Mouse (Mus musculus) megakaryocyte, embryonic 14.5 days (primary cell): Measurements from ENCODE around the gene Stx4a. TPM values are rescaled to one million over a fixed set of nuclear protein-coding genes. Genes with fewer than 3 reads are reported as not detected.
A peak's percentile ranks its signal among the peaks of the same experiment; 100 is the strongest.
"Not testable (repeated sequence)": the region's sequence is repeated elsewhere in the genome, so short reads cannot be mapped to it uniquely, and the experiment has no call there.

Experiments used
- H3K27me3 ChIP-seq: replicated peaks from 2 replicates; pipeline ENCODE3; 2012; ENCODE audit warnings: inconsistent platforms
- H3K36me3 ChIP-seq: replicated peaks from 2 replicates; pipeline ENCODE3; 2012; ENCODE audit warnings: low read length, inconsistent platforms, mixed read lengths
- H3K4me1 ChIP-seq: 2 replicates; pipeline ENCODE4 v1.6.1; 2012; ENCODE audit warnings: inconsistent platforms
- H3K4me3 ChIP-seq: replicated peaks from 2 replicates; pipeline ENCODE3; 2012; ENCODE audit warnings: moderate library complexity, mild to moderate bottlenecking, inconsistent platforms
- H3K9me3 ChIP-seq: 2 replicates; pipeline ENCODE4 v1.6.1; 2012; ENCODE audit warnings: inconsistent platforms
- FLI1 ChIP-seq: IDR thresholded peaks from 2 replicates; pipeline ENCODE4 v1.6.1; 2012; ENCODE audit warnings: low read length, inconsistent platforms, mixed read lengths
- GATA1 ChIP-seq: IDR thresholded peaks from 3 replicates; pipeline ENCODE4 v1.6.1; 2012; ENCODE audit warnings: mixed read lengths, low read length, inconsistent platforms, borderline replicate concordance
- polyA plus RNA-seq: library from polyadenylated mRNA; stranded (reverse); fragments of >175 nt; gene quantifications from 2 replicates; pipeline ENCODE4 v1.2.3, GENCODE M21; 2012; ENCODE audit warnings: low replicate concordance; ENCODE audit not compliant: insufficient read depth

Stx4a gene
- polyA plus RNA-seq, 1 experiment, result 167 TPM

DNA sequence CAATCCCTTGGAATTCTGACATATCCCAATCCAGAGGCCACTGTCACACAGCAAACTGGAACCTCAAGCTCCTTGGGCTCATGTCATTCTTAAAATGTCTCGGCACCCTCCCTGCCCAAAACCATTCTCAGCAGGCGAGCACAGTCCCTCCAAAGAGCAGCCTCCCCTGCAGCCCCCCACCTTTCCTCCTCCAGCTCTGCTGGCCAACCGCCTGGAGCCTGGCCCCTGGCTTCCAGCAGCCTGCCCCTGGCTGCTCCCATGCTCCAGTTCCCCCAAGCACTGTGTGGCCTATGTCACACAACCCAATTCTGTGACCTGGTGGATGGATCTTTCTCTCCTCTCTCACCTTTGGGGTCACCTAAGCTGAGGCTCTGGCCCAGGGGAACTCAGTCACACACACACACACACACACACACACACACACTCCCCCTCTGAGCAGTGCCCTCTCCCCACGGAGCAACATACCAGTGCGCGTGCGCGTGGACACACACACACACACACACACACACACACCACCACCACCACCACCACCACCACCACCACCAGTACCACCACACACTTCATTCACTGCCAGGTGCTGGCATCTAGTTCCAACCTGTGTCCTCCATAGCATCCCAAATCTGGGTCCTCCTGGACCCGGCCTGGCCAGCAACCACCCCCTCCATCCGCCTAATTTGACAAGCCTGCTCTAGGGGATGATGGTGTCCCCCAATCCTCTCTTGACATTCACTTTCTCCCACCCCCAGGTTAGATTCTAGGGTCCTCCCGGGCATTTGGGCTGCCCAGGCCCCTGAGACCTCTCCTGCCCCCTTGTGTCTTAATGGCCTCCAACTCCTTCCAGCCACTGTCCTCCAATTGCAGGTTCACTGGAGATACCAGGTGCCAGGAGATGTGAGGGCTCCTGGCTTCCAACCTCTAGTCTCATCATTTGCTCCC is 590 bp upstream of the Stx4a start:
- Histone ChIP-seq H3K36me3 (no peaks in the 10 kb centered on the region), H3K9me3 (peaks cover 3% of the 10 kb centered on the region; the same call in 1 of the 2 replicates), H3K27me3 (peaks cover 32% of the 10 kb centered on the region), H3K4me3 (no peak overlapping the region), H3K4me1 (peaks cover 18% of the 10 kb centered on the region)
- no peak for TF ChIP-seq GATA1
- no peak for TF ChIP-seq FLI1

DNA sequence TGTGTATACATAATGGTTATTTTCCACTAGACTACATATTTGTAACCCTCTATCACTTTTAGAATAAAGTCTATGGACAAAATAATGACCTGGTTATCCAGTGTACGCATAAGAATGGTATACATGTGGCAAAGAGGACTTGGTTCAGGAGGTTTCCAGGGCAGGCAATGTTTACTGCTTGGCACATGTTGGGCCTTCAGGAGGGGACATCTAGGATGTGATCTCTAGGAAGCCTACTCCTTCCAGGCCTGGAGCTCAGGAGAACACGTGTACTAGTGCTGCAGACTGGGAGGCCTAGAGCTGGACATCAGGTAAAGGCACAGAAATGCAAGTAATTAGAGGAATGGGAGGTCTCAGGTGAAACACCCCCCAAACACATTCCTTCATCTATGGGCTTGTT is 11.5 kb downstream of the Stx4a start:
- H3K27me3 ChIP-seq, result peaks cover 2% of the 10 kb centered on the region
- peaks cover 8% of the 10 kb centered on the region for H3K9me3 ChIP-seq
- TF ChIP-seq FLI1 (no peak), GATA1 (no peak)
- no peak overlapping the region for H3K4me3 ChIP-seq
- H3K36me3 ChIP-seq, result no peaks in the 10 kb centered on the region
- H3K4me1 ChIP-seq, result peaks cover 22% of the 10 kb centered on the region

DNA sequence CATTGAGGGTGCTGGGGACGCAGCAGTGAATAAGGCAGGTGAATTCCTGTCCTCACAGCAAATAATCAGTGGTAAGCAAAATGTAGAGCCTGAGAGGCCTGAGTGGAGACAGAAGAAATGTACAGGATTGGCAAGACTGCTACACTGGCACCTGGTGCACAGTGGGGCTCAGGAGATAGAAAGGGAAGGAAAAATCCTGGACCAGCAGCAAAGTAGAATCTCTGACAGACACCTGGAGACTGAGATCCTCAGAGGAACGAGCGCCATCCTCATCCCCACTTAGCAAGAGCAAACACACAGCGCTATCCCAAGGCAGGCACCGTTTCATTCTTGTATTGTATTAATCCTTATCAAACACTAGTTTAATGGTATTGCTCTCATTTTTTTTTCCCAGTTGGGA is 13.4 kb downstream of the Stx4a start:
- TF ChIP-seq GATA1 (no peak), FLI1 (no peak)
- Histone ChIP-seq H3K9me3 (peaks cover 2% of the 10 kb centered on the region), H3K4me1 (peaks cover 30% of the 10 kb centered on the region), H3K36me3 (peaks cover under 1% of the 10 kb centered on the region), H3K27me3 (no peaks in the 10 kb centered on the region), H3K4me3 (no peak overlapping the region)

DNA sequence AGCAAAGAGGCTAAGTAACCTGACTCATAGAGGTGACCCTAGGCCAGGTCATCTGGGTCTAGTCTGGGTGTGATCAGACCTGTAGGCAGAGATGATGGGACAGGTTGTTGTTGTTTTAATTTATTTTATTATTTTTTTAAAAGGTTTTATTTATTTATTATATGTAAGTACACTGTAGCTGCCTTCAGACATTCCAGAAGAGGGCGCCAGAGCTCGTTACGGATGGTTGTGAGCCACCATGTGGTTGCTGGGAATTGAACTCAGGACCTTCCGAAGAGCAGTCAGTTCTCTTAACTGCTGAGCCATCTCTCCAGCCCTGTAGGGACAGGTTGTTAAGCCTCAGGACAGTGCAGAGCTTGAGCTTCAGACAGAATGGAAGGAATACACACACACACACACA is 13.8 kb downstream of the Stx4a start:
- not testable (repeated sequence) for H3K9me3 ChIP-seq, H3K4me3 ChIP-seq, H3K27me3 ChIP-seq, H3K36me3 ChIP-seq
- H3K4me1 ChIP-seq, result peaks cover 34% of the 10 kb centered on the region

DNA sequence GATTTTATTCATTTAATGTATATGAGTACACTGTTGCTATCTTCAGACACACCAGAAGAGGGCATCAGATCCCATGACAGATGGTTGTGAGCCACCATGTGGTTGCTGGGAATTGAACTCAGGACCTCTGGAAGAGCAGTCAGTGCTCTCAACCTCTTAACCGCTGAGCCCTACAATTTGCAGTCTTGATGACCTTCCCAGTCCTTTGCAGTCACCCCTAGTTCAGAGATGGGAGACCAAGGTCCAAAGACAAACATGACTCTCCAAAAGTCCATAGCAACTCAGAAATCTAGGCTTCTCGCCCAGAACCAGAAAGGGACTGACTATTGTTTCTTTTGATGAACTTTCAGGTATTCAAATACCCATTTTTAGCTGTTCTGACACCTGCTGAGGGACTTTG is 15.9 kb downstream of the Stx4a start:
- peaks cover 26% of the 10 kb centered on the region for H3K36me3 ChIP-seq
- H3K4me3 ChIP-seq, H3K27me3 ChIP-seq, H3K9me3 ChIP-seq: not testable (repeated sequence)
- H3K4me1 ChIP-seq, result peaks cover 55% of the 10 kb centered on the region

DNA sequence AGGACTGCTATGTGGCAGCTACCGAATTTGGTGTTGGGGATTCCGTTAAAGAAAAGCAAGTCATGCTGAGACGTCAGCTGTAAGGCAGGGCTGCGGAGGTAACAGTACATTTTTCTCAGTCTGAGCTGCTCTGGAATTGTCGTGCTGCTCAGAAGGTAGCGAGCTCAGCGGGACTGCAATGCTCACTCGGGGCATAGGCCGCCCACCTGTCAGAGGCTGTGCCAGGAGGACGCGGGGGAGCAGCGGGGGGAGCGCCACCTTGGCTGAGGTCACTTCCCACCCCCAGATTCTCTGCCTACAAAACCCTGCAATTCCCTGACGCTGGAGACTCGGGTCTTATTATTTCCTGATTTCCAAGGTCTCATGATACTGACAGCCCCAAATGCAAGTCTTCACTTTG is 16.8 kb downstream of the Stx4a start:
- peaks cover 33% of the 10 kb centered on the region for H3K36me3 ChIP-seq
- H3K4me1 ChIP-seq, result peaks cover 61% of the 10 kb centered on the region
- H3K27me3 ChIP-seq, result no peaks in the 10 kb centered on the region
- no peak for TF ChIP-seq GATA1
- no peak for TF ChIP-seq FLI1
- H3K9me3 ChIP-seq, result no peaks in the 10 kb centered on the region
- H3K4me3 ChIP-seq, result peak overlapping the region; percentile 98

DNA sequence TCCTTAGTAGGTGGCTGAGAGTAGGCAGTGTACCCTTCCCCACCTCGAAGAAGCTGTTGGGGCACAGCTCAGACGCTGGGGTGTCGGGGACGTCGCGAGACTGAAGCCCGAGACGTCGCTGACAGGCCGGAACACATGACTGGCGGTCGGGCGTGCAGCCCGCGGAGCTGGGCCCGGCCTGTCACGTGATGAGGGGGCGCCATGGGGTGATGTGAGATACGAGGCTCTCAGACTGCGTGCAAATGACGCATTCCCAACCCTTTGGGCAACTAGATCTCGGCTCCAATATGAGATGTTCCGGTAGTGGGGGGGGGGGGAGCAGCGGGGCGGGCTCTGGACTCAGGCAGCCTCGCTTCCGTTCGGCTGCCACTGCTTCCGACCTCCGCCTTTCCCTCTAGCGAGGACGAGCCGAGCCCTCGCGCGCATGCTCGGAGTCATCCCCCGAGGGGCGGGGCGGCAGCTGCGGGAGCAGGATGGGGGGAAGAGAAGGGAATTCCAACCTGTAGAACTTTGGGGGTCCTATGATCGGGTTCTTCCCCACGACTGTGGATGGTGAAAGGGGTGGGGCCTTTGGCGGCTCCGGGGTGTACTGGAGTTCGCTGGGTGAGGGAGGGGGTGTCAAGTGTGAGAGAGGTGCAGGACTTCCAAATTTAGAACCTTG is 17.4 kb downstream of the Stx4a start:
- Histone ChIP-seq H3K4me1 (peaks cover 62% of the 10 kb centered on the region), H3K27me3 (no peaks in the 10 kb centered on the region), H3K4me3 (peak overlapping the region; percentile 98), H3K36me3 (peaks cover 39% of the 10 kb centered on the region), H3K9me3 (no peaks in the 10 kb centered on the region)
- TF ChIP-seq GATA1 (no peak), FLI1 (no peak)

DNA sequence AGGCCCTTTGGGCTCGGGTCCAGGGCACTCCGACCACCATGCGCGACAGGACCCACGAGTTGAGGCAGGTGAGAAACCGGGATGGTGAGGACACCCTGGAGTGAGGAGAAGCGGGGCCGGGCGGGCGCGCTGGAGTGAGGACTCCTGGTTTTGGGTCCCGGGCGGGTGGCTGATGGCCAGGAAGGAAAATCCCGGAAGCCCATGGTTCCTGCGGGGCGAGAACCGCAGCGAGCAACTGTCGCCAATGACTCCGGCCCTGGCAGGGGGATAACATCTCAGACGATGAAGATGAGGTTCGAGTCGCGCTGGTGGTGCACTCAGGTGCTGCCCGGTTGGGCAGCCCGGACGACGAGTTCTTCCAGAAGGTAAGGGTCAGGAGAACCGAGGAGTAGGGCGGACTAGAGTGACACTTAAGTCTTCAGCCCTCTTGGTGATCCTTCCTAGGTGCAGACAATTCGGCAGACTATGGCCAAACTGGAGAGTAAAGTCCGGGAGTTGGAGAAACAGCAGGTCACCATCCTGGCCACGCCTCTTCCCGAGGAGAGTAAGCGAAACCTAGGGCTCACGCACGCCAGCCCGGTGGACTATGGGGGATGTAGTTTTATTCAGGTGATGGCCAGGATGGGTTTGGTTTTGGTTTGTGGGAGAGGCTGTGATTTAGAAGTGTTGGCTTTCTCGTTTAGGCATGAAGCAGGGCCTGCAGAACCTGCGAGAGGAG is 18.1 kb downstream of the Stx4a start:
- peaks cover 46% of the 10 kb centered on the region for H3K36me3 ChIP-seq
- peaks cover 69% of the 10 kb centered on the region for H3K4me1 ChIP-seq
- peak overlapping the region; percentile 98 for H3K4me3 ChIP-seq
- TF ChIP-seq GATA1 (no peak), FLI1 (no peak)
- H3K9me3 ChIP-seq, result no peaks in the 10 kb centered on the region
- no peaks in the 10 kb centered on the region for H3K27me3 ChIP-seq

DNA sequence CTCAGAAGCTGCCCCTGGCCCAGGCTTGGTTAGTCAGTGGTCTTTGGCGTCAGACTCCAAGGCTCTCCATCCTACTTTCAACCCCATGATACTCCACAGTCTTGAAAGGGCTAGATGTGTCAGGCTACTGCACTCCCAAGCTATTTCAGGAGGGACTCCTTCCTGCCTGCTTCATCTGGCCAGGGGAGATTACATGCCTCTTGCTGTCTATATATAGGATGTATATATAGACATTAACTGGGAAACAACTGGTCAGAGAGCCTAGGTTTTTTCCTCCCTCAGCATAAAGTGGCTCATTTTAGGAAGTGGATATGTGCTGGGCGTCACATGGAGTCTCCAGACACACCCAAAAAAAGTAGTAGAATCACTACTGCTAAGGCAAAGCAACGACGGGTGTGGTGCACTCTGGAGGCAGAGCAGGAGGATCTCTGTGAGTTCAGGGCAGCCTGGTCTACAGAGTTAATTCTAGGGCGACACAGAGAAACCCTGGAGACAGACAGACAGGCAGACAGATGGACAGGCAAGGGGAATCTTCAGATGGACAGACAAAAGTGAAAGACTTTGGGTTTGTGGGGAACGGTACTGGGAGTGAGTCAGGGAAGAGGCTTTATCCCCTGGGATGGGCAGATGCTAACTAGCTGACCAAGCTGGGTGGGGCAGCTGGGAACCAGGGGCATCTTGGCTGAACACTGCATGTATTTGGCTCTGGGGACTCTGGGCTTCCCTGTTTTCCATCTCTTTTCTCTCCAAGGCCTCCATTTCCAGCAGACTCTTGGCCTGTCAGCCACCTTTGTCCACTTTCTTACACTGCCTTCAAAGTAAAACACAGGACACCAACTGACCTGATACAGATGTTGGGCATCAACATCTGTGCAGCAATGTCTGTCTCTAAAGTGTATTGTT is 26.1 kb downstream of the Stx4a start:
- TF ChIP-seq FLI1 (no peak; the same call in 1 of the 2 replicates), GATA1 (peak; percentile 63; the same call in 1 of the 3 replicates)
- peak overlapping the region; percentile 86 for H3K4me3 ChIP-seq
- peaks cover 66% of the 10 kb centered on the region for H3K36me3 ChIP-seq
- no peaks in the 10 kb centered on the region for H3K27me3 ChIP-seq
- H3K9me3 ChIP-seq, result no peaks in the 10 kb centered on the region
- H3K4me1 ChIP-seq, result peaks cover 80% of the 10 kb centered on the region
